Mouse (Mus musculus) cerebellum, adult 18-20 months (tissue): ENCODE measurements around the gene Vax1.

ENCODE experiments used
- DNase-seq, 2 experiments: peaks; one replicate each; pipeline ENCODE4 v3.0.0; 2021

The Vax1 gene

DNA sequence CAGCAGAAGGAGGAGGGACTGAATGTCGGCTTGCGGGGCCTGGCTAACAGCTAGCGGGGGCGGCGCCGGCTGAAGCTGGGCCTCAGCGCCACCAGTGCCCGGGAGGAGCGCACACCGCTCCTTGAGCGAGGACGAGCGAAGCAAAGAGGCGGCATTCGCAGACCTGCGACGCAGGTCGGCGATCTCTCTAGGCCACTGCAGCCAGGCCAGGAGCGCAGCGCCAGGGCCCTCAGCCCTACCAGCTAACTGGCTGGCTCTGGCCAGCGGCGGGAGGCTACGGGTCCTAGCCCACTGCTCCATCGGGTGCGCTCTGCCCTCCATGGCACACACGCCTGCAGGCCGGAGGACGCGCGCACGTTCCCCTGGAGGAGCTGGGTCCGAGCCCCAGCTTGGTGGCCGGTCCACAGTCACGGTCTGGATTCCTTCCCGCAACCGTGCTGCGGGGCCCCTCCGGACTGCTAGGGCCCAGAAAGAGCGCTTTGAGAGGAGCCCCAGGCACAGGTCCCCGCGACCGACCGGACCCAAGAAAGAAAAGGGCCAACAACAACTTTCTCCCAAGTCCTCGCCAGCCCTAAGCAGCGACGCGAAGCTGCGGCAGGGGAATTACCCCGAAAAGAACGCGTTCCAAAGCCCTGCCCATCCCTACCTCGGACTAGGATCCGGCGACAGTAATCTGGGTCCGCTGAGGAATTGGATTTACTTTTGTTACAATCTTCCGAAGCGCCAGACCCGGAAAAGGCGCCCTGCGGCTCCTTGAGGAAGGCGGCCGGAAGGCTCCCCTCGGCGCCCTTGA lies 517 bp downstream of the Vax1 start:
- no peak for DNase-seq

DNA sequence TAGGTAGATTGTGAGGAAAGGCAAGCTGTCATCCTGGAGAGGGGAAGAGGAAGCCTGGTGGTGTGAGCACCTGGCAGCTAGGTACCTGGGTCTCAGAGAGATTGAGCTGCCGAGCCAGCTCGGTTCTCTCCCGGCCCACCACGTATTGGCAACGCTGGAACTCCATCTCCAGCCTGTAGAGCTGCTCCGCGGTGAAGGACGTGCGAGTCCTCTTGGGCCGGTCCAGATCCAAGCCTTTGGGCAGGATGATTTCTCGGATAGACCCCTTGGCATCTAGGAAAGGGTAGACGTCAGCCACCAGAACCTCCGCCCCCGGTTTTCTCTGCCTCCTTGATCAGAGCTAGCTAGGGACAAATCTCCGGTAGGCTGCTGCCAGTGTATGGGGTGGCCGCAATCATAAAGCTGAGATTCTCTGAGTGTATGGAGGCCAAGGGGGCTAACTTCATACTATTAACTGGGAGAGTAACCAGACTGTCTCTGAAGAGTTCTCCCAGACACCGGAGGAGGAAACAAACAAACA lies 1.4 kb downstream of the Vax1 start:
- DNase-seq, result no peak

DNA sequence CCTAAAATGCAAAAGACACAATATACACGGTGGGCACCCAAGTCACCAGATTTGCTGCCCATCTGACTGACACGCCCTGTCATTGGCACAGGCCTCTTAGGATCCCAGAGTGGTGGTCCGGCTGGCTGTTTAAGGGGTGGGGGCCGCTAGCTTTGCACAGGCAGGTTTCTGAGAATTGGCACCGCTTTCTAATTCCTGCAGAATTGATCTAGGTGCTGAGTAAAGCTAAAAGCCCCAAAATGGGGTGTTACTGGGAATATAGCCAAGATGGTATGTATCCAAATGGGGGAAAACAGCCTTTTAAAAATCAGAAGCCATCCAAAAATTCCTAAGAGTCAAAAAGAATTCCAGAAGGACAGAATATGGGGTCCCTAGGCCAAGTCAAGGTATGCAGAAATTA lies 2.0 kb downstream of the Vax1 start:
- DNase-seq, result no peak

DNA sequence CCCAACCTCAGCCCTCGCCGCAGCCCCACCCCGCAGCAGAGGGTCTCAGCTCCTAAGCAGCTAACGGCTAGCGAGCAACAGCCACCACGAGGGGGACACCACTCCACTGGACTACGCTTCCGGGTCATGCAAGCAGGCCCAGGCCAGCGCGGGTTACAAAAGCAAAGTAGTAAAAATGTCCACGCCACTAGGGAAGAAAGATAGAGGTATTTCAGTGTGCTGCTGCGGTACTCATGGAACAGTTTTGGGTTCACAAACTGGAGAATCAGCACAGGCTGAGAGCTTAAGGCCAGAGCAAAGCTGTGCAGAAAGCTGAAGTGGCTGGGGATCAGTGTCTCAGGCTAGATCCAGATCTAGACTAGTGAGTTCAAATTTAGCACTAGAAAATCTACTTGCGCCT lies 3.0 kb downstream of the Vax1 start:
- no peak for DNase-seq

DNA sequence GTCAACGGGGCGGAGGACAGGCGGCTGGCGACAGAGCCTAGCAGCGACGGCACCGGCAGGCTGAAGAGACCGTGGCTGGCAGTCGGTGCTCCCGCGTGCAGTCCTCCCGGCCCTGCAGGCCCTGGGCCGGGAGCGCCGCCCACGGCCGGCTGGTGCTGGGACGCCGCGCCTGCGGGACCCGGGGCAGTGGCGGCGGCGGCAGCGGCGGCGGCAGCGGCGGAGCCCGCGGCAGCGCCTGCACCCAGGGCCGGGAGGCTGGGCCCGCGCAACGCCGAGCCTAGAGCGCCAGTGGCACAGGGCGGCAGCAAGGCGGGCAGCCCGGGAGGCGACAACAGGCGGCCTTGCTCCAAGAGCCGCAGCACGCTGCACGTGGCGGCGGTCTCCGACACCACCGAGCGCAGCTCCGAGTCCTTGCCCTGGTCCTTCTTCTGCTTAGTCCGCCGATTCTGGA lies 3.5 kb downstream of the Vax1 start:
- DNase-seq, result peak in 1 of 2 experiments; percentile 11

DNA sequence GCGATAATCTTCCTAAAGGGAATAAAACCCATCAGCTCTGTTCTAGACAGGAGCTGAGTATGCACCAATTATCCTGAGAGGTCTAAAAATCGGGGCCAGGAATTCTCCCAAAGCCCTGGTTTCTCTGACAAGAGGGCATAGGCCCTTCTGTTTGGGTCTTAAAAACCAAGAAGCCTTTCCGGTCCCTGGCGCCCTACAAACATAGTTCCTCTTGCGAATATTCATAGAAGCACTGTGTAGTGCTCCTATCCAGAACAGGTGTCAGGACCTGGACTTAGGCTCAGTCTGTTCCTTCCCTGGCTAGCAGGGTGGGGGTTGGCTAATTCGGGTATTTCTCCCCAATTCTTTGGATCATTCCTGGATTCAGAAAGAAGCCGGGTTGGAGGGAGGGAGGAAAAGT lies 4.3 kb downstream of the Vax1 start:
- DNase-seq, result no peak

DNA sequence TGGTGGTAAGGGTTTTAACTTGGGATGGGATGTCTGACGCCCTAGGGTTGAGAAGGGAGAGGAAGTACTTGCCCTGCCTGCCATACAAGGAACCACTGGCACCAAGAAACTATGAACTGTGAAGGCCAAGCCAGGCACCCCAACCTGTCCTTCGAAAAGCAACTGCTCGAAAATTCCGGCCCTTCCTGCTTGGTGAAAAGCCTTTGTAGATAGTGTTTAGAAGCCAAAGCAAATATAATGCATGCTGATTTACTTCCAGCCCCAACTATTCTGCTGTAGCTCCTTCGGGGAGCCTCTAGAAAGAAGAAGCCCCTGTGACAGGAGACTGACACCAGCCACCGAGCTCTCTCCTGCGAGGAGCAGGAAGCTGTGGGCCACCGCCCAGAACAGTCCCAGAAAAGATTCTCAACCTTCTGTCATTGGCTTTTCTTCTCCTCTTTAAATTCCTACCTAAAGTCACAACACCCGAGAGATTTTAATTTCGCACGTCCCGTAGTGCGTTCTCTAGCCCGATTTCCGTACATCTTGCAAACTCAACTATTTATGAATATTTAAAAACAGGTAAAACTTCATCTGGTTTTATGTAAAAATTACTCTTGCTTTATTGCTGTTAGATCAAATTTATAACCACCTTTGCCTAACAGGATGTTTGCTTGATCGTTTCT lies 4.8 kb downstream of the Vax1 start:
- DNase-seq, result no peak

DNA sequence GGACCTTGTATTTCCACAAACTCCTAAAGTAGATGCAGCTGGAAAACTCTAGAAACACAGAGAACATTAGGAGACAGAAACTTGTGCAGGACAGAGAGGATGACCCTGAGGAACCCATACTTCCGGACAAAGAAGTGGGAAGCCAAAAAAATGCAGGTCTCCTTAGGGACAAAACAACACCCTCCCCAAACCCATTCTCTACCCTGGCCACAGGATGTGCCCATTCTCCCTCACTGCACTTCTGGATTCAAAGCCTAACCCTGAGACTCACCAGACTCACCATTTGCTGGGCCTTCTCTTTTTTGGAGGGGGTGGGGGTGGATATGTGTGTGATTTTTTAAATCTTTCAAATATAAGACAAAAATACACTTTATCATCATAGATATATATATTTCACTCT lies 5.7 kb downstream of the Vax1 start:
- no peak for DNase-seq

DNA sequence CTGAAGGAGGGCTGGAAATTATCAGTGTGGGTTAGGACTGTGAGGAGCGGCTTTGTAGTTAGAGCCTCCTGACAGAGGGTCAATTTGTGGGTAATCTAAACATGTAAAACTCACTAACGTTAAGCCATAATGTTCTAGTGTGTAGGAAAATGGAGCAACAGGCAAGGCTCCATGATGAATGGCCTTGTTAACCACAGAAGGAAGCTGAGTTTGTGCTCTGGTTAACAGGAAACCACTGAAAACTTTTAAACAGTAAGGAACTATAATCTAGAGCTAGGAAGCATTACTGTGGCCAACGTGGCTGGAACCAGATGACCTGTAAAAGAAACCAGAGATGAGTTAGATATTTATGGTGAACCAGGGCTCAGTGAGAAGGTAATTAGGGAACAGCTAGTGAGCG lies 13.2 kb downstream of the Vax1 start:
- DNase-seq, result no peak

DNA sequence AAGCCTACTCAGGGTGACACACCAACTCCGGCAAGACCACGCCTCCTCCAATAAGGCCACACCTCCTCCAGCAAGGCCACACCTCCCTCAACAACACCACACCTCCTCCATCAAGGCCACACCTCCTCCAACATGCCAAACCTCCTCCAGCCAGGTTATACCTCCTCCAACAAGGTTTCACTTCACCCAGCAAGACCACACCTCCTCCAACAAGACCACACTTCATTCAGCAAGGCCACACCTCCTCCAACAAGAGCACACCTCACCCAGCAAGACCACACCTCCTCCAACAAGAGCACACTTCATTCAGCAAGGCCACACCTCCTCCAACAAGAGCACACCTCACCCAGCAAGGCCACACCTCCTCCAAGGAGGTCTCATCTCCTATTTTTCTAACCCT lies 15.7 kb downstream of the Vax1 start:
- no peak for DNase-seq

DNA sequence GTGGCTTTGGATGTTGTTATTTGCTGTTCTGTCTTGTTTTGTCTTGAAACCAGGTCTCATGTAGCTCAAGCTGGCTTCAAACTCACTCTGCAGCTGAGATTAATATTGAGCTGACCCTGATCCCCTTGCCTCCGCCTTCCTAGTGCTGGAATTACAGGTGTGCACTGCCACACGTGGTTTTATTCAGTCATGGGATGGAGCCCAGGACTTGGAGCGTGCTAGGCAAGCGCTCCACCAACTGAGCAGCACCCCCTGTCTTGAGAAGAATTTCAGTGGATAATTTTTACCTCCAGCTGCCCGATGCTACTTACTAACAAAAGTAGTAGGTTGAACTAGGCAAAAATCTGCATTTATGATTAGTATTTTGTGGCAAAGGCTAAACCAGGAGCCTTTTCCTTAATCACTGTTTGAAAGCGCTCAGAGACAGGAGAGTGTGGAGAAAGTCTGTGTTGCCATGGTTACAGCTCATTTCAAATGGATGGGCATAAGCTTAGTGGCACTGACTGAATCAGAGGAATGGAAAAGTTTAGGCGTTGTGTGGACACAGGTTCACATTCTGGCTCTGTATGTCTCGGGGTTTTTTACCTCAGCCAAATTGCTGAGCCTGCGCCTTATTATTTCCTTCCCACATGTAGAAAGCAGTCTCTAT lies 24.2 kb downstream of the Vax1 start:
- no peak for DNase-seq

DNA sequence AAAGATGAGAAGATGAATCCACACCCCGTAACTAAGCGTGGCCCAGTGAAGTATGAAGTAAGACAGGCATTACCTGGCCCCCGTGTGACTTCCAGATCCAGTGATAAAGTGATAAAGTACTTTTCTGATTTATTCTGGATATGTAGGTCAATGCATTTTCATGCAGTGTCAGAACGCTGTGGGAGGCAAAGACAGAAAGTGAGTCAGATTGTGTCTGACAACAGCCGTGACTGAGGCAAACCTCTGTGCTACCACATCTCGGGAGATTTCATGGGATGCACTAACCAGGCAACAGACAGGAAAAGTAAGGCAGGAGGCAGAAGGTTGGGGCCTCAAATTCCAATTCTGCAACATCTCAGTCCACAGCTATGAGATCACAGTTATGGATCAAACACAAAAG lies 24.8 kb downstream of the Vax1 start:
- no peak for DNase-seq

DNA sequence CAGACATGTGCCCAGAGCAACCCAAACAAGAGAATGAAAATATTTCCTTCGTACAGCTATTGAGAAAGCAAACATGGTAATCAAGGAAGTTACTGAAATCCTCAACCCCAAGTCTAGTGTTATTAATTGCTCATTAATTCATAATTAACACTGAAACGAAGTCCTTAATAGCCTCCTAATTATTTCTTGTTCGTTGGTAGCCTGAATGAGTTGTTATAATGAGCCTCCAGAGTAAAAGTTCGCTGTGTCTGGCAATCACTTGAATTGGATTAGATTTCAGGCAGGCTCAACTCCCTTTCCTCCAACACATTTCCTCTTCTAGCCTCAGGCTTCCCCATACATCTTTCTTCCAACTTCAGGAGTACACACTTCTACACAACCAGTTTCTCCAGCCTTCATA lies 27.6 kb downstream of the Vax1 start:
- DNase-seq, result no peak

DNA sequence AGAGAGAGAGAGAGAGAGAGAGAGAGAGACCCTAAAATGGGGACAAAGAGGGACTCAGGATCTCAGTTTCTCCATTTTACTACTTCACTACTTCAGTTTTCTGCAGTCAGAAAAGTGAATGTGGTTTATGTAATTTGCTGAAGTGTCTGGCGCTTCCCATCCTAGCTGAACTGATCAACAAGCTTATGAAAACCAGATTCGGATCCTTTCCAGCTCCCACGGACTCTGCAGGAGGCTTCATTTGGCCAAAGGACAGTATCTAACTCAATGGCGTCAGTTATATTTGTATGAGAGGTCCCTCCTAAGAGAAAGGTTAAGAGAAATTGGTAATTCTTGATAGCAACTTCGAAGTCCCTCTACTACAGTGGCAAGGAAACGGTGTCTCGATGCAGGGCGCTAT lies 34.5 kb downstream of the Vax1 start:
- no peak for DNase-seq

DNA sequence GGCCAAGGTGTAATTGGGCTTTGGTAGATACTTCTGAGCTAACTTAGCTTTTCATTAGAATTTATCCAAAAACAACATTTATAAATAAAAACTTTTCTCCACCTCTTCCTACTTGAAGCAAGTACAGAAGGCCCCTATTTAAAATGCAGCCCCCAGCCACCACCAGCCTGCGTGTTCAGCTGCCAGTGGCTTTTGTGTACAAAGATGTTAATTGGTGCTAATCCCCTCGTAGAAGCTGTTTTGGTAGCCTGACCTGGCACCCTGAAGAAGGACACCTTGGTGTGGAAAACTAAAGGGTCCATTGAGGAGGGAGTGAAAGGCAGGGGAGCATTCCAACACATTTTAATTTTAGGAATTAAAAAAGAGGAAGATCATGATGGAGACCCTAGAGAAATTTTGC lies 34.9 kb downstream of the Vax1 start:
- no peak for DNase-seq

DNA sequence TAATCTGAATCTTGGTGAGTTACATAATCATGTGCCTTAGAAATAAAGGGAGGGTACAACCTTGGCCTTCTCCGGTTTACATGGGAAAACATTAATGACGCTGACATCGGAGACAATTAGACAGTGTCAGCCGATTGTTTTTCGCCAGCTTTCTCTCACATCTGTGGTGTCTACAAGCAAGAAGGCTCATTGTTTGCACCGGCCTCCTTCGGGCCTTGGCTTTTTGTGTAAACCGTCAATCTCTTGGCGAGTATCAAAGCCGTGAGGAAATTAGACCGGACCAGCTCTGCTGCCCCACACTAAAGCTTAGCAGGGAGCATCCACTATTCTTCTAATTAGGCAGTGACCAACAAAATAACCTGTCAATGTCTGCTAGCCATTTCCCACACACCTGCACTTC lies 36.7 kb downstream of the Vax1 start:
- DNase-seq, result no peak

DNA sequence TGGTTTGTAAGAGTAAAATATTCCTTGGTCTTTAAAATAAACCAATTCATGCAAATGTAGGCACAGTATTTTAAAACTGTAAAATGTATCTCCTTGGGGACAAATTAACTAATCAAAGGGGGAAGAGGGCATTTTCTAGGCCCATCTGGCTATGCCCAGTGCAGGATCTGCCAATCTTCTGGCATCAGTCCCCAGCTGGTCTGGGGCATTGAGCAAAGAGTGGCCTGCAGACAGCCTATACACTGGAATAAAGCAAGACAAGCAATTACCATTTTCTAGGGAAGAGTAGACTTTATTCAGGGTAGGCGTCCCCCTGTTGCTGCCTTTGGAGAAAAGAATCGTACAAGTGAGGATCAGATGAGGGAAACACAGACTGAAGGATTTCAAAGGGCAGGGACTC lies 40.2 kb downstream of the Vax1 start:
- DNase-seq, result no peak

DNA sequence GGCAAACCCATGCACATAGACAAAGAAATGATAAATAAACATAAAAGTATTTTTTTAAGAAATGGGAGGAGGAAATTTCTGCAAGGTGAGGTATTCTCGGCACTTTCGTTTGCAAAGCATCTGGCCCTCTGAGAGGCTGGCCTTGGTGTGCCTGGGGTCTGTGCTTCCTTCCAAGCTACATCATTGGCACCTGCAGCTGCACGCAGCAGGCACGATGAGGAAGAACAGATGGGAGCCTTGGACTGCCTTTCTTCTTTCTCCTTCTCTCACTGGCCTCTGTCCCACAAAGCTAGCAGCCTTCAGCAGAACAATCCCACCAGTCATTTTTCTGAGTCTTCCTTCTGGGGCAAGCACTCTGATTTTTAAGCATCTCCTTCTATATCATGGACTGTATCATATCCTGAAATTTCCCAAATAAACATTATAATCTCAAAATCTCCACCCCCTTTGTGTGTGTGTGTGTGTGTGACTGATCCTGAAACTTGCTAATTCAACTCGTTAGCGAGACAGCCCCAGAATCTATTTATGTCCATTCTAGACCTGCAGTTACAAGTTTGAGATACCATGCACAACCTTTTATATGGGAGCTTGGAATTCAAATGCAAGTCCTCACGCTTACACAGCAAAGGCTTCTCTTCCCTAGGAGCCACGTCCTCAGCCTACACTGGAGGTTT lies 41.2 kb downstream of the Vax1 start:
- DNase-seq, result no peak

DNA sequence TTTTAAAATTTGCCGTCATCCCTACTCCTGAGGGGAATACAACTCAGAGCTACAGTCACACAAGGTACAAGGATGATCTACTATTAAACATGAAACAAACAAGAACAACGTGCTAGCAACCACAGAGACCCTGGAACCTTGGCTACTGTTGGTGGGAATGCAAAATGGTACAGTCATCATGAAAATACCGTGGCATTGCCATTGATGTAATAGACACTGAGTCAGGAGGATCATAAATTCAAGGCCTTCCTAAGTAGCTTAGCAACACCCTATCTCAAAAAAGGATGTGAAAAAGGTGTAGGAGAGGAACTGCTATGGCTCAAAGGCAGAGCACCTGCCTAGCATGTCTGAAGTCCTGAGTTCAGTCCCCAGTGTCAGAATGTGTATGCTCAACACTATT lies 42.4 kb downstream of the Vax1 start:
- DNase-seq, result no peak
